Mouse (Mus musculus) heart, postnatal 14 days (tissue): Measurements from ENCODE around the gene 5730409E04Rik. TPM values are rescaled to one million over a fixed set of nuclear protein-coding genes. Genes with fewer than 3 reads are reported as not detected.
A peak's percentile ranks its signal among the peaks of the same experiment; 100 is the strongest.

ENCODE experiments used
- DNase-seq, 2 experiments: peaks; one replicate each; pipeline ENCODE4 v3.0.0; 2021 to 2022
- intact Hi-C: fragments of 180-260 bp; cut with DNase I; formaldehyde crosslinking; loops from one replicate; pipeline ENCODE4 v1.15.1; 2025
- long read RNA-seq, 2 experiments: library from polyadenylated mRNA; stranded (forward); transcript quantifications; one replicate each; pipeline ENCODE4 v2.0.0; 2021
- total RNA-seq, 2 experiments: library from RNA; stranded (reverse); gene quantifications; 2 replicates each; pipeline ENCODE4 v1.2.3; 2021

5730409E04Rik gene
- 1 to 10 TPM; 7.7 to 8.4 TPM for total RNA-seq
- long read RNA-seq, experiment 1, partial matches to known transcripts, result 0 of 1 reads
- long read RNA-seq, experiment 1, other reads (novel, unspliced or antisense), result 0 of 1 reads
- long read RNA-seq, experiment 2, result 0 reads

DNA sequence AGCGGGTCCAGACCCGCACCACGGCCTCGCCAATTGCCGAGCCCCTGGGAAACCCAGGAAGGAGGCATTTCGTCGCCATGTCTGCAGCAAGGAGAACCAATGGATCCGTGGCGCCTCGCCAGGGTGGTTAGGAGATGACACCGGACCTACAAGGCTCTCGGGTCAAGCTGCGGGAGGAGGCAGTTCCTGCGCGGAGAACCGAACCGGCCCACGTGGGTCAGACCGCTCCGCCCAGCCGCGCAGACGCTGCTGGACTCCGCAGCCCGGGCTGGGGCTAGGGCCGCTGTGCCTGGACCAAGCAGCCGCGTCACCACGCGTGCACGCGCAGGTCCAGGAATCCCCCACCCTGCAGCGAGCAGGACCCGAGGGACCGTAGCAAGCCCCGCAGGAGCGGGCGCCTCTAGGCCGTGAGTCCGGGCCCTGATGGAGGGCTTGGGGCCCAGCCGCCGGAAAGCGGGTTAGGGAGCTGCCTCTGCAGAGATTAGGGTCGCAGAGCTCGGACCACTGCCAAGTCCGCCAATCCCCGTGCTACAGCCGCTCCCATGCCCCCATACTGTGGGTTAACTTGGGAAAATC is at the start of gene 5730409E04Rik:
Gene 5730409E04Rik, plus strand, starts transcription at position 213 of the 576 bp plus-strand sequence.
- intact Hi-C loops, result no loop called here
- DNase-seq, result peak; percentile 82 to 85

GRCm38 (mm10) chr4:126563798-126564197 is 45.8 kb upstream of the 5730409E04Rik start:
- DNase-seq, result no peak
- intact Hi-C loops, result no loop called here

GRCm38 (mm10) chr4:126567243-126567642 is 42.4 kb upstream of the 5730409E04Rik start:
- DNase-seq, result no peak
- intact Hi-C loops, result no loop called here

DNA sequence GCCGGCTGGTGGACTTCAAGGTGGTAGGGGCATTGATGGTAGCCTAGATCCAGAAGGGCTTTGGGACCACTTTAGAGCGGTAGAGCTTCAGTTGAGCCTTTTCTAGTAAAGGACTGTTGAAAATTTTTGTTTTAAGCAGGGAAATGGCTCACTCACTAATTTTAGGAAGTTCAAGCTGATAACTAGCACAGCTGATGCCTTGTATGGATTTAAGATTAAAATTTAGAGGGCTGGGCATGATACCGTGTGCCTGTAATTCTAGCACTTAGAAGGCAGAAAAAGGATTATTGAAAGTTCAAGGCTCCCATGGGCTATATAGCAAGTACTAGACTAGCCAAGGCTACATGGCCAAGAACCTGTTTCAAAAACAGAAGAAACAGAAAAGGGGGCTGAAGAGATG is 39.8 kb upstream of the 5730409E04Rik start:
- DNase-seq, result no peak

GRCm38 (mm10) chr4:126576281-126576680 is 33.3 kb upstream of the 5730409E04Rik start:
- intact Hi-C loops, result no loop called here
- no peak for DNase-seq

More for the DNA sequence above, 39.8 kb upstream of the 5730409E04Rik start:
- intact Hi-C loops, result no loop called here

DNA sequence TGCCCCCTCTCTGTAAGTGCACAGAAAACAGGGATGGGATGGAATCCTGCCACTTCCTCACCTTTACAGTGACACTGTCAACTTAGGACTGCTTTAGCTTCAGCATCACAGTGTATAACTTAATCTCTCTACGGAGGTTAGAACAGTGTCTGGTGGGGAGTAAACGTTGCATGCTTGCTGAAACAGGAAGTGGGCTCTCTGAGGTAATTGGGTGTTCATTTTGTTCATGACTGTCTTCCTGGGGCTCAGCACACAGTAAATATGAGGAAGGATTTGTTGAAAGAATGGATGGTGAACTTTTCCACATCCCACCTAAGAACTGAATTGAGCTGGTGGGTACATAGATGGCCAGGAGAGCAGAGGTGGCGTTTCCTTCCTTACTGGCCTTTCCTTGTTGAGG is 31.7 kb upstream of the 5730409E04Rik start:
- intact Hi-C loops, result no loop called here

GRCm38 (mm10) chr4:126579077-126579476 is 30.5 kb upstream of the 5730409E04Rik start:
- intact Hi-C loops, result no loop called here
- DNase-seq, result no peak

More for the DNA sequence above, 31.7 kb upstream of the 5730409E04Rik start:
- no peak for DNase-seq

DNA sequence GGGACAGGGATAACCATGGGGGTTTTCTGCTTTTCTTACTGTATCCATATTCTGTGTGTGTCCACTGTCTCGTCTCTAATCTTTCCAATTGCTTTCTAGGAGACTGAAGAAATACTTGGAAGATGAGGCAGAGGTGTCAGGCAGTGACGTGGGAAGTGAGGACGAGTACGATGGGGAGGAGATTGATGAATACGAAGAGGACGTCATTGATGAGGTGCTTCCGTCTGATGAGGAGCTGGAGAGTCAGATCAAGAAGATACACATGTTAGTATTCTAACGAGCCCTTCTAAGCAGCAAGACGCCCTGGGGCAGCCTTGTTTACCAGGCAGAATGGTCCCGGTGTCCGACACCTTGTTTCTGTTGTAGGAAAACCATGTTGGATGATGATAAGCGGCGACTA is 23.9 kb upstream of the 5730409E04Rik start:
- intact Hi-C loops, result no loop called here
- no peak for DNase-seq

DNA sequence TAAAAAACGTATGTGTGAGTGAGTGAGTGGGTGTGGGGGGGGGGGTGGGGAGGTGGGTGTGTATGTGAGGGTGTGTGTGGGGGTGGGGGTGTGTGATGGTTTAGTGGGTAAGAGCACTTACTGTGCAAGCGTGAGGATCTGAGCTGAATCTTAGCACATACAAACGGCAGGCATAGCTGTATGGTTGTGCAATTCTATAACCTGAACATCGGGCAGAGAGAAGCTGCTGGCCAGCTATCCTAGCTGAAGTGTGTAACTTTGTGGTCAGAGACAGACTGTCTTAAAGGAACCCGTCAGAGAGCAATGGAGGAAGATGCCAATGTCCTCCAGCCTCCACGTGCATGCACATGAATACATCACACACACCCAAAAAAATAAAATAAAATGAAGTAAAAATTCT is 17.6 kb upstream of the 5730409E04Rik start:
- intact Hi-C loops, result no loop called here
- no peak for DNase-seq

- peak; percentile 55 to 75 for DNase-seq
- intact Hi-C loops, result loop anchor here (1.0 to 2.0 kb wide), 3 partner anchors 77 to 241 kb away; partner anchors contain the start of gene Psmb2
Measured at GRCm38 (mm10) chr4:126599971-126600754, 9.5 kb upstream of the 5730409E04Rik start.

DNA sequence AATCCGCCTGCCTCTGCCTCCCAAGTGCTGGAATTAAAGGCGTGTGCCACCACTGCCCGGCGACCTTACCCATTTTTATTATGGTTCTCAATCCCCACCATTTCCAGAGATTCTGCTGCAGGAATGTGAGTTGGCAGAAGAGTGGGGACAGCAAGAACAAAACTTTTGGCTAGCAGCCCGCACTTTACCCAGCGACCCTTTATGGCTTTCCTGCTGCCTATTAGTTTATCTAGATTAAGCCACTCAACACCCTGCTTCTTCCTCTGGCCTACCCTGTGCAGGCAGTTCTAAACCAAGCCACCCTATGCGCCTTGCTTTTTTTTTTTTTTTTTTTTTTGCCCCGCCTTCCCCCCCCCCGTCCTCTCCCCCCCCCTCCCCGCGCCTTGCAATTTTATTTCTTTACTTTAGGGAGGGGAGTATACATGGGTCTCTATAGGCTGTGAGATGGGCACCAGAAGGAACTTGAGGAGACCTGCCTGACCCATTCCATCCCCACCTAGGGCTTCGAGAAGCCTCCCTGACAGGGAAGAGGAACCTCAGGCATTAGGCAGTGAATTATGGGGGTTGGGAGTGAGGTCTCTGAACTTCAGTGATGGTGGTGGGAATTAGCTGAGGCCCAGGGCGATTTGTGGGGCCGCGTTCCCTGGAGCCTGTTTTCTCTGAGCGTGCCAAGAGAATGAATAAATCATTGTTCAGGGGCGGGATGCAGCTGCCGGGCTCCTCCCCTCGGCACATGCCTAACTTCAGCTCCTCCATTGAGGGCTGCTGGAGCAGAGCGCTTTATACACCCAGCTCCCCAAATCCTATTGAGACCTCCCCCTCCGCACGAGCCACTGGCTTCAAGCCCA is 7.8 kb upstream of the 5730409E04Rik start:
- DNase-seq, result peak in 1 of 2 experiments; percentile 17
- intact Hi-C loops, result loop anchor here (2.0 kb wide), 2 partner anchors 75 to 239 kb away; partner anchors contain the start of gene Psmb2

GRCm38 (mm10) chr4:126602445-126602762 is 7.2 kb upstream of the 5730409E04Rik start:
- intact Hi-C loops, result no loop called here
- DNase-seq, result no peak

DNA sequence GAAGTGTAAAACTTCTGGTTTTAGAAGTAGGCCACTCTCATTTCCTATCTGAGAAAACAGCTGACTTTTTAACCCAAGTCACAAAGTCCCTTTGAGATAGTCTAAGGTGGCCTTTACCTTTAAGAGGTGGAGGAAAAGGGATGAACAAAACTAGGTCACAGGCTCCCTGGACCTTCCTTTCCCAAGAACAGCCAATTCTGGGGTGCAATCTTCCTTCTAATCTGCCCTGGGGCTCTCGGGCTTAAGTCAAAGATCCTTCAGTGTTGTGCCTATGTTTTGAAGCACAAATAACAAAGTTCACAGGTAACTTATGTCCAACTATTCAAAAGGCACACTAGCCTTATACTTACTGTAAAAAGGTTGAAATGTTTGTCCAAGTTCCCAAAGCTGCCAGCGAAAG is 5.5 kb upstream of the 5730409E04Rik start:
- intact Hi-C loops, result no loop called here
- DNase-seq, result no peak

DNA sequence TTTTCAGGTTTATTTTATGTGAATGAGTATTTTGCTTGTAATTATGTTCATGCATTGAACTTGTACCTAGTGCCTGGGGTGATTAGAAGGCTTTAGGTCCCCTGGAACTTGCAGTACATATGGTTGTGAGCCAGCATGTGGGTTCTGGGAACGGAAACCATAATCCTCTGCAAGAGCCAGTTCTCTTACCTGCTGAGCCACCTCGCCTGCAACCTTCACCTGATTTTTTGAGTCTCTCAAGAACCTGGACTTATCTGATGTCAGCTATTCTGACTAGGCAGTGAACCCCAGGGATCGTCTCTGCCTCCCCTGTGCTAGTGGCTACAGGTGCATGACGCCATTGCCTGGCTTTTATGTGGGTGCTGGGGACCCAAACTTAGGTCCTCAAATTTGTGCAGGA is 3.9 kb upstream of the 5730409E04Rik start:
- DNase-seq, result no peak
- intact Hi-C loops, result no loop called here

DNA sequence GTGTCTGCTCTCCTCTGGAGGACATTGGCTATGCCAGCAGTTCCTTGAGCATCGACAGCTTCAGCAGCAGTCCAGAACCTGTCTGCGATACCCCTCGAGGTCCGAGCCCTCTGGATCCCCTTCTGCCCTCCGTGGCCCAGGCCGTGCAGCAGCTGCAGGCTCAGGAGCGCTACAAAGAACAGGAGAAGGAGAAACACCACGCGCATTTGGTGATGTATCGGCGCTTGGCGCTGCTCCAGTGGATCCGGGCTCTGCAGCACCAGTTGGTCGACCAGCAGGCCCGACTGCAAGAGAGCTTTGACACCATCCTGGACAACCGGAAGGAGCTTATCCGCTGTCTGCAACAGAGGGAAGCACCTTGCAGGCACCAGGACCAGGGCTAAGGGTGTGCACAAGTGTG is 2.4 kb downstream of the 5730409E04Rik start:
- intact Hi-C loops, result no loop called here
- no peak for DNase-seq

- intact Hi-C loops, result no loop called here
- DNase-seq, result no peak
Measured at GRCm38 (mm10) chr4:126616312-126616711, 6.7 kb downstream of the 5730409E04Rik start.

DNA sequence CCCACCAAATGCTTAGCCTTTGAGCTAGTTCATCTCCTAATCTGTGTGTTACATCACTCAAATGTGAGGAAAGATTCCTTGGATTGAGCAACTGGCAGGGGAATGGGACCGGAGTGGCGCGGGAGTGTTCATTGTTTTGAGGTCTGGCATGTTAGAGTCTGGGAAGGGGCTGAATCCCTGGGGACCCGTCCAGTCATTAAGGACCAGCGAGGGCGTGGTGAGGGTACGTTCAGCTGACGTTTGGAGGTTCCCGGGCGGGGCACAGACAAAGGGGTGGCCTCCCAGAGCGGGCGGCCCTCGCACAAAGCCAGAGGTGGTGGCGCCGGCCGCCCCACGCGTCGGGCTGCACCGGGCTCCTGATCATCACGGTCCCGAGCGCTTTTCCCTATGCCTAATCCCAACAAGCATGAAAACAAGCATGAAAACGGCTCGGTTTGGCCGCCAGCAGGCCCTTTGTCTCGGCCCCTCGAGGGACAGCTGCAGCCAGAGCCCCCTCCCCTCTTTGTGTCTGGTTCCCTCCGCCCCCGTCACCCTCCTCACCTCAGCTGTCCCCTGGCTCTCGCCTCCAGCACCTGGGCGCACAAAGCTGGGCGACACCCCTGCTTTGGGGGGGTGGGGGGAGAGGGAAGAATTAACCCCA is 10.2 kb downstream of the 5730409E04Rik start:
- DNase-seq, result peak in 1 of 2 experiments; percentile 12
- intact Hi-C loops, result no loop called here

DNA sequence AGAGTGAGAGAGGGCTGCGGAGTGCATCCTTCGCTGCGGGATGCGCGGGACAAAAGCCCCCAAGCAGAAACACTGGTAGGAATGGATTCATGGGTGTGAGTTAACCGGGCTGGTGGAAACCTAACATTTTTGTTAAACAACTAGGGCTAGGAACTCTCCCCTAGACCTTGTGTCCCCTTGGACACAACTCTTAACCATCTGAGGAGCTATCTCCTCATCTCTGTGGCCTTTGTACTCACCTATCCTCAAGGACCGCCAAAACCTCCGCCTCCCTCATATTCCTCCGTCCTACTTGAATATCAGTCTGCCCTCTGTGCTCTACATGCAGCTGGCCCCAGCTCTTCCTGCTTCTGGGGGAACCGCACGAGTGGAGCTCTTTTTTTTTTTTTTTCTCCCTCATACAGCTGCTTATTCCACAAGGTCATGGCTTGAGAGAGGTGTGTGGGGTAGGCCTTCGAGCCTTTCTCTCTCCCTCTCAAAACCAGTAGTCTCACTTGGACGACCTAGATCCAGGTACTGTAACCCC is 10.8 kb downstream of the 5730409E04Rik start:
- no peak for DNase-seq
- intact Hi-C loops, result no loop called here

GRCm38 (mm10) chr4:126627021-126627681 is 17.5 kb downstream of the 5730409E04Rik start:
- intact Hi-C loops, result no loop called here
- DNase-seq, result peak in 1 of 2 experiments; percentile 27
